Mouse (Mus musculus): ENCODE measurements at regions not wholly inside any gene's neighbourhood (a gene's known extent, or its start where the extent isn't known, plus 50 kb on each side); places are given as distances from the start of the nearest gene placed in this dataset.

GRCm38 (mm10) chr4:150771469-150771868 lies 82.2 kb upstream of the Errfi1 start:
- no peak for TF ChIP-seq CTCF (IDR thresholded peaks at IDR 0.05; ENCODE audit: extremely low read depth, insufficient read length, insufficient replicate concordance, low read depth, low read length)
- TF ChIP-seq POLR2A (IDR thresholded peaks at IDR 0.05; ENCODE audit: low read depth, low read length), result no peak
